Mouse (Mus musculus): ENCODE results near the gene 2010111I01Rik.

DNA sequence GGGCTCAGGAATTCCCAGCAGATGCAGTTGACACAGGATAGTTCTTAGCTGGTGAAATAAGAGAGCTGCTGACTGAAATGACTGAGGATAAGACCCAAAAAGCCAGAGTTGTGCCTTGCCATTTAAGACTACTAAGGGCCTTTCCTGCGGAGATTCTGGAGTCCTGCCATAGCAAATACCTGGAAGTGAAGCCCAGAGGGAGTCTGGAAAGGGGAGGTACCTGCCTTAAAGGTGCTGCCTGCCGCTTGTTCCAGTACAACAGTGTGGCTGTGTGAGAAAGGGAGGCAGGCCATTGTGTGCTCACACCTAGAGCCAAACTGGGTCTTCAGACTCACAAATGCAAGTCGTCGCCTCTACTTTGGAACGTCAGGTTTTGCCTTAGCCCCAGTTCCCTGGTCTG is 305.5 kb downstream of the 2010111I01Rik start:
- TF ChIP-seq POLR2A (IDR thresholded peaks at IDR 0.05; ENCODE audit: low read depth, low read length): no peak
- no peak for TF ChIP-seq CTCF (IDR thresholded peaks at IDR 0.05; ENCODE audit: extremely low read depth, insufficient read depth, insufficient read length, insufficient replicate concordance)
